Mouse (Mus musculus) midbrain, postnatal 0 days (tissue): ENCODE measurements at regions not wholly inside any gene's neighbourhood (a gene's known extent, or its start where the extent isn't known, plus 50 kb on each side); places are given as distances from the start of the nearest gene placed in this dataset.

Experiments
- ATAC-seq: fragments of 200-750 bp; cut with Nextera tagmentation; 2 replicates; pipeline ENCODE4 v1.8.0; 2017; ENCODE audit warnings: moderate number of reproducible peaks, mild to moderate bottlenecking, moderate TSS enrichment, moderate library complexity; ENCODE audit not compliant: low FRiP score
- DNase-seq: peaks from one replicate; pipeline ENCODE4 v3.0.0-alpha.2; 2015; ENCODE audit warnings: low spot score
- H3K27ac ChIP-seq: fragments of 300-500 bp; sonication (generic); 2 replicates; pipeline ENCODE4 v1.5.1; 2014; ENCODE audit warnings: low read depth, mild to moderate bottlenecking, low read length, mixed read lengths
- H3K27me3 ChIP-seq: fragments of 300-500 bp; sonication (generic); 2 replicates; pipeline ENCODE4 v1.6.1; 2014; ENCODE audit warnings: low read length, control low read depth, mixed read lengths; ENCODE audit not compliant: insufficient read depth
- H3K36me3 ChIP-seq: fragments of 300-500 bp; sonication (generic); 2 replicates; pipeline ENCODE4 v1.6.1; 2014; ENCODE audit warnings: low read length, control low read depth, mixed read lengths; ENCODE audit not compliant: insufficient read depth
- H3K4me1 ChIP-seq: fragments of 300-500 bp; sonication (generic); 2 replicates; pipeline ENCODE4 v1.6.1; 2014; ENCODE audit warnings: mild to moderate bottlenecking, control low read depth, antibody characterized with exemption, low read length, mixed read lengths; ENCODE audit not compliant: insufficient read depth
- H3K4me2 ChIP-seq: fragments of 300-500 bp; sonication (generic); 2 replicates; pipeline ENCODE4 v1.6.1; 2014; ENCODE audit warnings: low read depth, mild to moderate bottlenecking, low read length, mixed read lengths; ENCODE audit not compliant: poor library complexity, severe bottlenecking
- H3K4me3 ChIP-seq: fragments of 300-500 bp; sonication (generic); 2 replicates; pipeline ENCODE4 v1.5.1; 2014; ENCODE audit warnings: low read depth, mild to moderate bottlenecking, low read length, moderate library complexity
- H3K9ac ChIP-seq: fragments of 300-500 bp; sonication (generic); replicated peaks from 2 replicates; pipeline ENCODE4 v1.6.1; 2014; ENCODE audit warnings: mild to moderate bottlenecking, low read length, moderate library complexity, mixed read lengths; ENCODE audit not compliant: poor library complexity, severe bottlenecking
- H3K9me3 ChIP-seq: fragments of 300-500 bp; sonication (generic); 2 replicates; pipeline ENCODE4 v1.6.1; 2016; ENCODE audit warnings: low read length, control low read depth
- CTCF ChIP-seq: IDR thresholded peaks from 2 replicates; pipeline ENCODE4 v1.5.1; 2016; ENCODE audit warnings: antibody characterized with exemption, mild to moderate bottlenecking
- WGBS: fragments of 180-500 bp; shearing (Covaris S2); extraction: QIAGEN DNeasy Blood & Tissue Kit; methylation state at CpG from one replicate; pipeline ENCODE4 v1.1.7; 2014; 5-methylcytosine and 5-hydroxymethylcytosine counted together

GRCm38 (mm10) chr5:64401737-64402136 is 245.6 kb downstream of the Tbc1d1 start:
- TF ChIP-seq CTCF = no peak
- no peaks in the 10 kb centered on the region for H3K9me3 ChIP-seq
- H3K4me3 ChIP-seq = no peak overlapping the region
- no peaks in the 10 kb centered on the region for H3K4me1 ChIP-seq
- WGBS = 84% methylated on average over 9 of the region's 9 CpGs
- no peak overlapping the region for H3K27ac ChIP-seq
- H3K36me3 ChIP-seq = no peaks in the 10 kb centered on the region
- no peaks in the 10 kb centered on the region for H3K27me3 ChIP-seq
- ATAC-seq = no peak
- H3K4me2 ChIP-seq = no peak overlapping the region
- H3K9ac ChIP-seq = no peak overlapping the region
- no peak for DNase-seq

GRCm38 (mm10) chr5:64403077-64403981 is 247.2 kb downstream of the Tbc1d1 start:
- no peaks in the 10 kb centered on the region for H3K27me3 ChIP-seq
- no peak for DNase-seq
- TF ChIP-seq CTCF = no peak
- 90% methylated on average over 11 of the region's 11 CpGs for WGBS
- H3K9ac ChIP-seq = no peak overlapping the region
- no peaks in the 10 kb centered on the region for H3K4me1 ChIP-seq
- no peak overlapping the region for H3K4me2 ChIP-seq
- no peaks in the 10 kb centered on the region for H3K9me3 ChIP-seq
- no peak overlapping the region for H3K27ac ChIP-seq
- H3K36me3 ChIP-seq = no peaks in the 10 kb centered on the region
- H3K4me3 ChIP-seq = no peak overlapping the region
- ATAC-seq = no peak

- Histone ChIP-seq H3K4me1 (no peaks in the 10 kb centered on the region), H3K9ac (no peak overlapping the region), H3K27me3 (no peaks in the 10 kb centered on the region), H3K27ac (no peak overlapping the region), H3K4me3 (no peak overlapping the region), H3K9me3 (no peaks in the 10 kb centered on the region), H3K4me2 (no peak overlapping the region), H3K36me3 (no peaks in the 10 kb centered on the region)
- 91% methylated on average over 7 of the region's 7 CpGs for WGBS
- ATAC-seq = no peak
- no peak for TF ChIP-seq CTCF
- DNase-seq = no peak
These were observed 247.9 kb downstream of the Tbc1d1 start for GRCm38 (mm10) chr5:64403982-64404345.

GRCm38 (mm10) chr5:64404512-64404911 is 248.4 kb downstream of the Tbc1d1 start:
- no peak for DNase-seq
- no peak for ATAC-seq
- Histone ChIP-seq H3K4me3 (no peak overlapping the region), H3K36me3 (no peaks in the 10 kb centered on the region), H3K9ac (no peak overlapping the region), H3K4me2 (no peak overlapping the region), H3K4me1 (no peaks in the 10 kb centered on the region), H3K27me3 (no peaks in the 10 kb centered on the region), H3K27ac (no peak overlapping the region), H3K9me3 (no peaks in the 10 kb centered on the region)
- no peak for TF ChIP-seq CTCF
- WGBS = 91% methylated on average over 5 of the region's 5 CpGs

- no peak for ATAC-seq
- no peaks in the 10 kb centered on the region for H3K36me3 ChIP-seq
- 74% methylated on average over 3 of the region's 3 CpGs for WGBS
These were observed 252.8 kb downstream of the Tbc1d1 start for GRCm38 (mm10) chr5:64408938-64409337.

GRCm38 (mm10) chr5:64410621-64411020 is 254.5 kb downstream of the Tbc1d1 start:
- H3K27ac ChIP-seq = no peak overlapping the region
- no peaks in the 10 kb centered on the region for H3K27me3 ChIP-seq
- no peaks in the 10 kb centered on the region for H3K36me3 ChIP-seq
- no peak overlapping the region for H3K4me3 ChIP-seq
- H3K9me3 ChIP-seq = no peaks in the 10 kb centered on the region
- 75% methylated on average over 7 of the region's 7 CpGs for WGBS
- ATAC-seq (no peak), DNase-seq (peak; percentile 21)
- no peaks in the 10 kb centered on the region for H3K4me1 ChIP-seq
- TF ChIP-seq CTCF = no peak
- H3K4me2 ChIP-seq = no peak overlapping the region
- H3K9ac ChIP-seq = no peak overlapping the region

More at GRCm38 (mm10) chr5:64408938-64409337, 252.8 kb downstream of the Tbc1d1 start:
- no peak for DNase-seq
- no peak overlapping the region for H3K4me2 ChIP-seq
- no peaks in the 10 kb centered on the region for H3K9me3 ChIP-seq
- peak; percentile 5; the same call in 1 of the 2 replicates for TF ChIP-seq CTCF
- no peak overlapping the region for H3K9ac ChIP-seq
- no peak overlapping the region for H3K4me3 ChIP-seq
- no peaks in the 10 kb centered on the region for H3K27me3 ChIP-seq
- no peak overlapping the region for H3K27ac ChIP-seq
- no peaks in the 10 kb centered on the region for H3K4me1 ChIP-seq
